Mouse (Mus musculus) ovary, adult 18-20 months (tissue): ENCODE results near the gene Slc4a7.
"Not testable (repeated sequence)": the region's sequence is repeated elsewhere in the genome, so short reads cannot be mapped to it uniquely, and the experiment has no call there.

Experiments used
- DNase-seq: peaks from one replicate; pipeline ENCODE4 v3.0.0; 2022; ENCODE audit warnings: low spot score, mixed read lengths

The Slc4a7 gene

GRCm38 (mm10) chr14:14800332-14800731 lies 98.3 kb downstream of the Slc4a7 start:
- no peak for DNase-seq

GRCm38 (mm10) chr14:14800810-14801209 lies 98.7 kb downstream of the Slc4a7 start:
- DNase-seq = no peak

- not testable (repeated sequence) for DNase-seq
Observed at GRCm38 (mm10) chr14:14803115-14803514, 101.0 kb downstream of the Slc4a7 start, which contains the start of gene Nek10. Nek10 (plus strand) TSS chr14:14803415.

GRCm38 (mm10) chr14:14803921-14804517 lies 101.9 kb downstream of the Slc4a7 start:
- DNase-seq = peak; percentile 2

GRCm38 (mm10) chr14:14804518-14805212 lies 102.6 kb downstream of the Slc4a7 start:
- no peak for DNase-seq

- peak; percentile 92 for DNase-seq
Observed at GRCm38 (mm10) chr14:14832520-14833240, 130.6 kb downstream of the Slc4a7 start.

- DNase-seq = no peak
Observed at GRCm38 (mm10) chr14:14833498-14833897, 131.4 kb downstream of the Slc4a7 start.

GRCm38 (mm10) chr14:14834266-14834665 lies 132.2 kb downstream of the Slc4a7 start:
- no peak for DNase-seq

- DNase-seq = no peak
Observed at GRCm38 (mm10) chr14:14837627-14838026, 135.5 kb downstream of the Slc4a7 start.

GRCm38 (mm10) chr14:14838109-14838508 lies 136.0 kb downstream of the Slc4a7 start:
- peak; percentile 31 for DNase-seq

GRCm38 (mm10) chr14:14842734-14843530 lies 140.9 kb downstream of the Slc4a7 start:
- DNase-seq = no peak
